Mouse (Mus musculus): ENCODE results near the gene Chil3.
"Not testable (repeated sequence)": the region's sequence is repeated elsewhere in the genome, so short reads cannot be mapped to it uniquely, and the experiment has no call there.

The Chil3 gene

DNA sequence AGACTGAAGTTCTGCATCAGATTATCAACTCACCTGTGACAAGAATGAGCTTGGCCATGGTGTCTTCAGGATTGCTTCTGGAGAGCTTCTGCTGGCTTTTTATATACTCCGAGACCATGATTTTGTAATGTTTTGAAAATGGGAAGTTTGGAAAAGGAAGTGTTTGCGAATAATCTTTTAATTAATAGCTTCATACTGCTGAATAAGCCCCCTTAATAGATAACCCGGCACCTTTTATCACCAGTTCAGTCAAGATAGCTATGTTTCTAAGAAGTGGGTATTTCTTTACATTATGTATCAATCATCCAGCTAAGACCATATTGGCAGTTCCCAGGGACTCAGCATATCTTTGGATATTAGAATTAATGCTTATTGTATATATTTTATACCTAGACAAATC is at the start of gene Chil3:
Gene Chil3, minus strand, starts transcription at position 101 of the 400 bp plus-strand sequence.
- no peak for DNase-seq (ENCODE audit: low read depth, low spot score)

DNA sequence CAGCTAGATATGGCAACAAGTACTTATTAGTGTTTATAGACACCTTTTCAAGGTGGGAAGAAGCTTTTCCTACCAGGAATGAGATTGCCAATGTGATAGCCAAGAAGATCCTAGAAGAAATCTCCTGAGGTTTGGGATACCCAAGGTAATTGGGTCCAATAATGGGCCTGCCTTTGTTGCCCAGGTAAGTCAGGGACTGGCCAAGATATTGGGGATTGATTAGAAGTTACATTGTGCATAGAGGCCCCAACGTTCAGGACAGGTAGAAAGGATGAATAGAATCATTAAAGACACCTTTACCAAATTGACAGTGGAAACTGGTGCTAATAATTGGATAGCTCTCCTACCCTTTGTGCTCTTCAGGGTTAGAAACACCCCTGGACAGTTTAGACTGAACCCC is 30.7 kb upstream of the Chil3 start:
- DNase-seq (ENCODE audit: low read depth, low spot score), result not testable (repeated sequence)

DNA sequence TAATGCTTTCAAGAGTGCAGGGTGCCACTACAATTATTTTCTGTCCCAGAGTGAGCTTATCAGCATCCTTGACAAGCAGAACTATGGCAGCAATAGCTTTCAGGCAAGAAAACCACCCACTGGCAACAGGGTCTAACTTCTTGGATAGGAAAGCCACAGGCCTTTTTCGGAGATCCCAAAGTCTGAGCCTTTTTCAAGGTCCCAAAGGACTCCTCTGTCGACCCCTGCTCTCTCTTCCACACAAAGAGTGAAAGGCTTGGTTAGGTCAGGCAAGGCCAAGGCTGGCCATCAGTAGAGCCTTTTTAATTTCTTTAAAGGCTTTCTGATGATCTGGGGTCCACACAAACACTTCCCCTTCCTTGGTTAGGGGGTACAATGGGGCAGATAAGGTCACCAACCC is 29.9 kb upstream of the Chil3 start:
- not testable (repeated sequence) for DNase-seq (ENCODE audit: low read depth, low spot score)

DNA sequence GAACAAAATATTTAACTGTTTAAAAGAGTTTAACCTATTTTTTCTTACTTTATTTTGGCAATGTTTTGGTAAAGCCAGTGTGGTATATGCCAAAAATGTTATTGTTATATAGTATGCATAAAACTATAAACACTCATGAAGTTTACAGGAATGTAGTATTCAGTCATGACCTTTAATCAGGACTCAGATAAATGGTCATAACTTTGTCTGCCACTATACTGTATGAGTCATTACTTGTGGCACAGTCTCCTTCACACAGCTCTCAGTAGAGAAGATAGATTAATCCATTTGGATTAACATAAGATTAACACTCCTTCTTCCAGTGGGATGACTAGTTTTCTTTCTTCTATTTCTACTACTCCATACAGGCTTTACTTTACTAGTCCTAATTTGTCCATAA is 28.9 kb upstream of the Chil3 start:
- DNase-seq (ENCODE audit: low read depth, low spot score), result no peak

DNA sequence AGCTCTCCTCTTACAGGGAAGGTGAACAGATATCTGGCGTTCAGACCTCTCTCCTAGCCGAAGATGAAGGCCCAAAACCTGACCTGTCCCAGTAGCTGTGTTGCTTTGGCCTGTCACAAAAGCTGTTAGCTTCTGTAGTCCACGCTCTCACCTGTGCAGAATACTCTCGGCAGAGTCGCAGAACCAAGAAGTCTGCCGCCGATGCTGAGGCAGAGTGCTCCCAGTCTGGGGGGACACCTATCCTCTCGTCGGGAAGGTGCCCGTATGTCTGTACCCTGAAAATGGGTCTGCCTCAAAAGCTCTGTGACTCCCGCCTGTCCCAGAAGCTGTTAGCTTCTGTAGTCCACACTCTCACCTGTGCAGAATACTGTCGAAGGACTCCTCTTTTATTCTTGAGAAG is 28.1 kb upstream of the Chil3 start:
- DNase-seq (ENCODE audit: low read depth, low spot score), result no peak

DNA sequence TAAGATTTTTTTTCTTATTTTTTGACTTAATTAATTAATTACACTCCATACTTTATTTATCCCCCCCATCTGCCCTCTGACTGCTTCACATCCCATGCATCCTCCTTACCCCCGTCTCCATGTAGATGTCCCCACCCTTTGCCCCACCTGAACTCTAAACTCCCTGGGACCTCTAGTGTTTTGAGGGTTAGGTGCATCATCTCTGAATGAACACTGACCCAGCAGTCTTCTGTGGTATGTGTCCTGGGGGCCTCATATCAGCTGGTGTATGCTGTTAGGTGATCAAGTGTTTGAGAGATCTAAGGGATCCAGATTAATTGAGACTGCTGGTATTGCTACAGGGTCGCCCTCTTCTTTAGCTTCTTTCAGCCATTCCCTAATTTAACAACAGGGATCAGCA is 20.6 kb upstream of the Chil3 start:
- DNase-seq (ENCODE audit: low read depth, low spot score), result no peak

DNA sequence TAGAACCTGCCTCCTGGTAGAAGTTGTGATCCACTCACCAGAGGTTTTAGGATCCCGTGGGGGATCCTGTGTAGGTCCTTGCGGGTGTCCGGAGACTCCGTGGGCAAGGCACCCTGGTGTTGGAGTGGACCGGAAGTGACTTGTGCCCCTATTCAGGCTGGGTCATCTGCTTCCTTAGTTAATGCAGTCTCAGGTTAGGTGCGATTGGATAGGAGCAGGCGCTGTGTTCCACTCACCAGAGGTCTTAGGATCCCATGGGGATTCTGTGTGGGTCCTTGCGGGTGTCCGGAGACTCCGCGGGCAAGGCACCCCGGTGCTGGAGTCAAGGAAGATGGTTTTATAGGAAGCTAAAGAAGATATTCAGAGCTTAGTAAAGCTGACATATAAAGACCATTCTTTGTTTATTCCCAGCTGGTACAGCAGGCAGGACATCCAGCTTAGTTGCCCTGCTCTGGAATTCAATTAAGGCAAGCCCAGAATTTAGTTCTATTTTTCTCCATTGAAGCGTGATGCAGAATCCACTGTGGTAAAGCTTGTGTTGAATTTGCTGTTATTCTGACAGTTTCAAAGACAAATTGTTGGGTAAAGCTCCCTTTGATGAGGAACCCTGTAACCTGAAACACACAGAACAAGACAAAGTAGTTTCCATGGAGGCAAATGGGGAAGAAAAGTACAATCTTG is 10.3 kb upstream of the Chil3 start:
- no peak for DNase-seq (ENCODE audit: low read depth, low spot score)

DNA sequence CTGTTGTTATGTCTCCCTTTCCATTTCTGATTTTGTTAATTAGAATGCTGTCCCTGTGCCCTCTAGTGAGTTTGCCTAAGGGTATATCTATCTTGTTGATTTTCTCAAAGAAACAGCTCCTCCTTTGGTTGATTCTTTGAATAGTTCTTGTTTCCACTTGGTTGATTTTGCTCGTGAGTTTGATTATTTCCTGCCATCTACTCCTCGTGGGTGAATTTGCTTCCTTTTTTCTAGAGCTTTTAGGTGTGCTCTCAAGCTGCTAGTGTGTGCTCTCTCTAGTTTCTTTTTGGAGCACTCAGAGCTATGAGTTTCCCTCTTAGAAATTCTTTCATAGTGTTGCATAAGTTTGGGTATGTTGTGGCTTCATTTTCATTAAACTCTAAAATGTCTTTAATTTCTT is 7.6 kb upstream of the Chil3 start:
- not testable (repeated sequence) for DNase-seq (ENCODE audit: low read depth, low spot score)

DNA sequence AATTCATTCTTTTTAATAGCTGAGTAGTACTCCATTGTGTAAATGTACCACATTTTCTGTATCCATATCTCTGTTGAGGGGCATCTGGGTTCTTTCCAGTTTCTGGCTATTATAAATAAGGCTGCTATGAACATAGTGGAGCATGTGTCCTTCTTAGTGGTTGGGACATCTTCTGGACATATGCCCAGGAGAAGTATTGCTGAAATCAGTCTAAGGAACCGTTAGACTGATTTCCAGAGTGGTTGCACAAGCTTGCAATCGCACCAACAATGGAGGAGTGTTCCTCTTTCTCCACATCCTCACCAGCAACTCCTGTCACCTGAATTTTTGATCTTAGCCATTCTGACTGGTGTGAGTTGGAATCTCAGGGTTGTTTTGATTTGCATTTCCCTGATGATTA is 5.1 kb upstream of the Chil3 start:
- not testable (repeated sequence) for DNase-seq (ENCODE audit: low read depth, low spot score)

DNA sequence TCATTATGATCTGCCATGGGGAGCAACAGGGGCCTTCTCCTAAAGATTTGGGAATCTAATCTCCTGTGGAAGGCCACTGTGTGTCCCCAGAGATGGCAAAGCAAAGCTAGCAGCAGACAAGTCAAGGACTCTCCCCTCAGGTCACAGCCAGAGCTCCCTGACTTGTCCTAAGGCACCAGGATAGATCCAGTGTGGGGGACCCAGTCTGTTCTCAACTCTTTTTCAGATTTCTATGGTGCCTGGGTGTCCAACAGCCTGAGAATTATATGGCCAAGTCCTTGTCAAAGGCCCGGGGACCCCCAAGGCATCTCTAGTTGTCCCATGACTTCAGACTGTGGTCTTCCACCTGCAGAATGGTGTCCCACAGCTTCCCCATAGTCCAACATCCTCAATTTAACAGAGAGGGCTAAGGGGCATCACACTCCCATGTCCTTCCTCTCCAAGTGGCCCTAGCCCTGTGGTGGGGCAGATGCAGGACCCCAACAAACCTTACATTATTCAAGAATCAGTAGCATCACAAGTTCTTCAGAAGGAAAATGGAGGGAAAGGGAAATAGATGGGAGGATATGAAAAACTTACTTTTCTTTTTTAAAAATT is 3.9 kb upstream of the Chil3 start:
- DNase-seq (ENCODE audit: low read depth, low spot score), result no peak

DNA sequence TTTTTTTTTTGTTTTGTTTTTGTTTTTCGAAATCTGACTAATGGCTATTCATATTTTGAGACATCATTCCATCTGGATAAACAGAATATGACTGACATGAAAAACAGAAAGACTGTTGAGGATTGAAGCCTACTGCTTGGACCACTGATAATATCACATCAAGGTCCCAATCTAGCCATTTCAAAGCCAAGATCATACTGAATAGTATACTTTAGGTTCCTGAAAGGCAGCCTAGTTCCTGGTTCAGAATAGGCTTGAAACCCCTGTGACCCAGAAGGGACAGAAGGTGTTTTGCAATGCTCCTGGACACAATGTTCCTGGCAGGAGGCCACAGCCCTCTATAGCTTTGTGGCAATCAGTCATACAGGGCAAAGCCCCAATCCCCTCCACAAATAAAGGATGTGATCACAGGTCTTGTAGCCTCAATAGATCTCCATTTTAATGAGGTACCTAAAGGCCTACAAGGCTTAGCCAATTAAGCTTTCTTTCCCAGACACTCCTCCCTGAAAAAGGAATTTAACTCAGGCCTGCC is 3.2 kb upstream of the Chil3 start:
- no peak for DNase-seq (ENCODE audit: low read depth, low spot score)

DNA sequence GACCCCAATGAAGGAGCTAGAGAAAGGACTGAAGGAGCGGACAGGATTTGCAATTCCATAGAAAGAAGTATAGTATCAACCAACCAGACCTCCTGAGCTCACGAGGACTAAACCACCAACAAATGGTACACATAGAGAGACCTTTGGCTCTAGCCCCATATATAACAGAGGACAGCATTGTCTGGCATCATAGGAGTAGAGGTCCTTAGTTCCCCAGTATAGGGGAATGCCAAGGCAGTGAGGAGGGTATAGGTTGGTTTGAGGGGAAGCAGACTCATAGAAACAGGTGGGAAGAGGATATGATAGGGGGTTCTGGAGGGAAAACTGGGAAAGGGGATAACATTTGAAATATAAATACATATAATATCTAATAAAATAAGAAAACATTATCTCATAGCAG is 13.0 kb downstream of the Chil3 start:
- no peak for DNase-seq (ENCODE audit: low read depth, low spot score)

DNA sequence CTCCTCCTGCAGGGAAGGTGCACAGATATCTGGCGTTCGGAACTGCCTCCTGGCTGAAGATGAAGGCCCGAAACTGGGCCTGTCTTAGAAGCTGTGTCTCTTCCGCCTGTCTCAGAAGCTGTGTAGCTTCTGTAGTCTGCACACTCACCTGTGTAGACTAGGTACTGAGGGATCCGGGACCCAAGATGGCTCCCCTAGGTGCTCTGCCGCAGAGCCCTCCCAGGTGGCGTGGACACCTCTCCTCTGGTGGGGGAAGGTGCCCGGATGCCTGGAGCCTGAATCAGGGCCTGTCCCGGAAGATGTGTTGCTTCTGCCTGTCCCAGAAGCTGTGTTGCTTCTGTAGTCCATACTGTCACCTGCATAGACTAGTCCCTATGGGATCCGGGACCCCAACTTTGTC is 23.3 kb downstream of the Chil3 start:
- no peak for DNase-seq (ENCODE audit: low read depth, low spot score)

DNA sequence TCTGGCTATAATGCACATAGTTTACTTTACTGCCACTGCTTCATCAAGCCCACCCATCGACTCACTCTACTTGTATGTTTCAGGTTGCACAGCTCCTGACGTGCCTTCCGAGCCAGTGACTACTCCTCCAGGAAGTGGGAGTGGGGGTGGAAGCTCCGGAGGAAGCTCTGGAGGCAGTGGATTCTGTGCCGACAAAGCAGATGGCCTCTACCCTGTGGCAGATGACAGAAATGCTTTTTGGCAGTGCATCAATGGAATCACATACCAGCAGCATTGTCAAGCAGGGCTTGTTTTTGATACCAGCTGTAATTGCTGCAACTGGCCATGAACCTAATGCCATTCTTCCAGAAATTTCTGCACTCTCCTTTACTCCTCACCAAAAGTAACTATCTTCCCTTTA is 35.7 kb downstream of the Chil3 start:
- no peak for DNase-seq (ENCODE audit: low read depth, low spot score)

DNA sequence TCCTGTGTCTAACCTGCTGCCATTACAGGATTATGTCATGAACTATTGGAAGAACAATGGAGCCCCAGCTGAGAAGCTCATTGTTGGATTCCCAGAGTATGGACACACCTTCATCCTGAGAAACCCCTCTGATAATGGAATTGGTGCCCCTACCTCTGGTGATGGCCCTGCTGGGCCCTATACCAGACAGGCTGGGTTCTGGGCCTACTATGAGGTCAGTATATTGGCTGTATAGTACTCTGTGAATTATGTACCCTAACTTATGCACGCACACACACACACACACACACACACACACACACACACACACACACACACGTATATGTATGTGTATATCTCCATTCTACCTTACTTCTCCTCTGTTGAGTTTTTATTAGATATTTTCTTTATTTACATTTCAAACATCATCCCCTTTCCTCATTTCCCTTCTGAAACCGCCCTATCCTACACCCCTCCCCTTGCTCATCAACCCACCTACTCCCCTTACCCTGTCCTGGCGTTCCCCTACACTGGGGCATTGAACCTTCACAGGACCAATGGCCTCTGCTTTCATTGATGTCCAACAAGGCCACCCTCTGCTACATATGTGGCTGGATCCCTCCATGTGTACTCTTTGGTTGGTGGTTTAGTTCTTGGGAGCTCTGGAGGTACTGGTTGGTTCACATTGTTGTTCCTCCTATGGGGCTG is 38.4 kb downstream of the Chil3 start:
- no peak for DNase-seq (ENCODE audit: low read depth, low spot score)

DNA sequence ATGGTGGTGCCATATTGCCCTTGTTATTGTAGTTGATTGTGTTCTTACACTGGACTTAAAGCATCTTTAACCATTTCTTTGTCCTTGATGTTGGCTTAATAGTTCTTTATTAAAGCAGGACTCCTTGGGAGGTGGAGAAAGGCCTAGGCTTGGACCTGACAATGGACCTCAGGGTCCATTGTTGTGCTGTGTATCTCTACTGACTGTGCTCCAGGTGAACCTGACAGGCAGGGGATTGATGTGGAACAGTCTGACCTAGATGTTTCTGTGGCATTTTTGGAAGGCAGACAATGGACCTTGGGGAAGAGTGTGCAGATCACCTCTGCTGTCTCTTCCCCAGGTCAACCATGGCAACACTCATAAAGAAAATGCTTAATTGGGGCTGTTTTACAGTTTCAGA is 40.4 kb downstream of the Chil3 start:
- DNase-seq (ENCODE audit: low read depth, low spot score), result no peak

DNA sequence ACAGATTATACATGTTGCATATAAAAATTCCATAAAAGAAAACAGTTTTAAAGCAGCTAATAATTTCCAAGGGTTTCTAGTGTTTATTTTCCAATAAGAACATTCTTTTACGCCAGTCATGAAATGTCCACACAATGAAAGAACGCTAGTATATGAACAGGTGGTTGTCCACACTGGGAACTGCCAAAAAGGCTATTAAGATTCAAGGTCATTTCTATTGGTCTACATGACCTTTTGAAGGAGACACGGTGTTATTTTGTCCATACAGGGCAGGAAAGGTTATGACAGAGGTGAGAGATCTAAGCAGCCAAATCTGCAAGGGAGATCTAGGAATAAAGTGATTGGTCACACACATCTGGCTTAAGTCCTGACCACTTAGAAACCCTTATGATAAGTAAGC is 54.4 kb downstream of the Chil3 start, which contains the start of gene Chia1:
Gene Chia1, plus strand, starts transcription at position 301 of the 400 bp plus-strand sequence.
- DNase-seq (ENCODE audit: low read depth, low spot score), result no peak
